10 mouse cellular contexts compared by ENCODE assay signal in the genomic region with DNA sequence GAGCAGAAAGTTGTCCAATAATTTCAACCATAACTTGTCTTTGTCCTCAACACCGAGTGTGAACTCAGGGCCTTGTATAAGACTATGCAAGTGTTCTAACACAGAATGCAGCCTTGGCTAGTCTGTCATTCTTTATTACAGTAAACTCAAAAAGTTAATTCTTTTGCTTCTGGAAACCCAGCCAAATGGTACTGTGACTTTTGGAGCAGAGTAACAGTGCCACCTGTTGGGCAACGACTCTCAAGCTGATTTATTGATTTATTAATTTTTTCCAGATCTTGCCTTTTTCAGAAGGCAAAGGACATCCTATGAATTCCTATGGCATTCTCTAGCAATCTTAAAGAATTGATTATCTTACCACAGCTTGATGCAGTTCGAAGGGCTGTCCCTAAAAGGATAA. TPM values are rescaled to one million over a fixed set of nuclear protein-coding genes. Genes with fewer than 3 reads are reported as not detected.
DNase-seq lines count a peak whose midpoint lies in the region; ATAC-seq lines count a peak whose summit lies in the region.
"Had no signal": no experiment of that assay in that cellular context is flagged by ENCODE, and none has a peak within 500 bp of the region (broad histone marks: within the 10 kb centered on the region; RNA-seq: fewer than 3 reads in every experiment).

No protein-coding gene starts in this region.

- no peak overlapping the region for H3K27ac ChIP-seq in neural tube, embryonic 11.5 days (ENCODE audit: low read depth, low read length)
- H3K27ac ChIP-seq in neural tube, embryonic 15.5 days (replicated peaks) = no peak overlapping the region
- no peak overlapping the region for H3K27ac ChIP-seq in forebrain, embryonic 15.5 days (replicated peaks)

- no peak for ATAC-seq in neural tube, embryonic 11.5 days (ENCODE audit: insufficient read depth, low FRiP score, low TSS enrichment)
- ATAC-seq in neural tube, embryonic 15.5 days (ENCODE audit: low FRiP score) = no peak
- ATAC-seq in forebrain, embryonic 15.5 days (replicated peaks) = no peak

- no peaks in the 10 kb centered on the region for H3K9me3 ChIP-seq in neural tube, embryonic 11.5 days (ENCODE audit: control insufficient read depth, low read length)
- H3K9me3 ChIP-seq in neural tube, embryonic 15.5 days (replicated peaks) = no peaks in the 10 kb centered on the region
- H3K9me3 ChIP-seq in forebrain, embryonic 15.5 days = no peaks in the 10 kb centered on the region
- H3K9me3 ChIP-seq: G1E had no signal

- H3K36me3 ChIP-seq in neural tube, embryonic 11.5 days (ENCODE audit: control insufficient read depth, insufficient read depth, low read length) = no peaks in the 10 kb centered on the region
- H3K36me3 ChIP-seq in neural tube, embryonic 15.5 days = no peaks in the 10 kb centered on the region
- no peaks in the 10 kb centered on the region for H3K36me3 ChIP-seq in forebrain, embryonic 15.5 days
- H3K36me3 ChIP-seq: G1E had no signal

- H3K27me3 ChIP-seq in neural tube, embryonic 11.5 days (ENCODE audit: control insufficient read depth, insufficient read depth, low read length) = no peaks in the 10 kb centered on the region
- no peaks in the 10 kb centered on the region for H3K27me3 ChIP-seq in neural tube, embryonic 15.5 days (replicated peaks)
- no peaks in the 10 kb centered on the region for H3K27me3 ChIP-seq in forebrain, embryonic 15.5 days

- H3K4me1 ChIP-seq in neural tube, embryonic 11.5 days (ENCODE audit: control insufficient read depth, insufficient read depth, low read length) = no peaks in the 10 kb centered on the region
- no peaks in the 10 kb centered on the region for H3K4me1 ChIP-seq in neural tube, embryonic 15.5 days
- H3K4me1 ChIP-seq in forebrain, embryonic 15.5 days = no peaks in the 10 kb centered on the region

- H3K9ac ChIP-seq in neural tube, embryonic 11.5 days (ENCODE audit: low read length) = no peak overlapping the region
- no peak overlapping the region for H3K9ac ChIP-seq in neural tube, embryonic 15.5 days (replicated peaks)
- H3K9ac ChIP-seq in forebrain, embryonic 15.5 days (replicated peaks) = no peak overlapping the region

- H3K4me2 ChIP-seq in neural tube, embryonic 11.5 days (ENCODE audit: low read depth) = no peak overlapping the region
- no peak overlapping the region for H3K4me2 ChIP-seq in neural tube, embryonic 15.5 days
- H3K4me2 ChIP-seq in forebrain, embryonic 15.5 days (replicated peaks) = no peak overlapping the region

- WGBS in neural tube, embryonic 11.5 days = 54% methylated on average over 3 of the region's 3 CpGs
- 47% methylated on average over 3 of the region's 3 CpGs for WGBS in neural tube, embryonic 15.5 days
- 50% methylated on average over 3 of the region's 3 CpGs for WGBS in forebrain, embryonic 15.5 days

- DNase-seq in frontal cortex, postnatal 36 days (ENCODE audit: low spot score in 2 of 2) = peak; percentile 16 to 39
- no peak for DNase-seq in frontal cortex, postnatal 25 days (ENCODE audit: low spot score in 2 of 2)
- DNase-seq in neural tube, embryonic 11.5 days (ENCODE audit: low spot score) = peak; percentile 27
- DNase-seq in embryo, embryonic 11 days = peak; percentile 71
- DNase-seq in layer of hippocampus, postnatal 14 days (ENCODE audit: low spot score in 2 of 2) = peak; percentile 15 to 53
- no peak for DNase-seq in c-Kit-positive CD71-positive TER-119-positive erythroid progenitor cells, embryonic 14.5 days (ENCODE audit: low spot score)

- no peak overlapping the region for H3K4me3 ChIP-seq in neural tube, embryonic 11.5 days (ENCODE audit: low read depth, low read length)
- no peak overlapping the region for H3K4me3 ChIP-seq in neural tube, embryonic 15.5 days (replicated peaks)
- H3K4me3 ChIP-seq in forebrain, embryonic 15.5 days = no peak overlapping the region
- H3K4me3 ChIP-seq: megakaryocyte, embryonic 14.5 days had no signal

RNA-seq across cellular contexts. Expression of a gene that starts 51.1 kb away (rescaled TPM):
- 61.6 and 66.9 TPM in 2 replicates for polyA plus RNA-seq in neural tube, embryonic 11.5 days (2014; fragmentation: Nextera tagmentation; extraction: Ambion mirVana)
- polyA plus RNA-seq in neural tube, embryonic 15.5 days (2015; fragmentation: Nextera tagmentation; extraction: Ambion mirVana) = 21.2 and 23.1 TPM in 2 replicates
- total RNA-seq in layer of hippocampus, postnatal 14 days (2021) = under 1 TPM in 1 of 2 experiments, not detected in 1; 0.53 TPM
- polyA plus RNA-seq in forebrain, embryonic 15.5 days (2015; fragmentation: Nextera tagmentation; extraction: Ambion mirVana) = 0.15 and 0.32 TPM in 2 replicates
- total RNA-seq: G1E had no signal
- polyA plus RNA-seq: G1E had no signal

Comparison
In these comparisons a context has a peak if more than half of its experiments do, and no peak if none do; other contexts are left out.
1. DNase-seq: peak in frontal cortex, postnatal 36 days (2 of 2), neural tube, embryonic 11.5 days (single experiment), embryo, embryonic 11 days (single experiment) and layer of hippocampus, postnatal 14 days (2 of 2); none in frontal cortex, postnatal 25 days (0 of 2) and c-Kit-positive CD71-positive TER-119-positive erythroid progenitor cells, embryonic 14.5 days (single experiment).
2. RNA of a gene that starts 51.1 kb away (polyA plus RNA-seq): 61.6 to 66.9 TPM in neural tube, embryonic 11.5 days and 21.2 to 23.1 TPM in neural tube, embryonic 15.5 days; 0.15 to 0.32 TPM in forebrain, embryonic 15.5 days; every median in the first group is over 10 times any median in the second.